Mouse (Mus musculus): ENCODE data around the gene Agbl4. TPM values are rescaled to one million over a fixed set of nuclear protein-coding genes. Genes with fewer than 3 reads are reported as not detected.

Gene Agbl4
- total RNA-seq, 2 experiments from 2014 or later: not detected

DNA sequence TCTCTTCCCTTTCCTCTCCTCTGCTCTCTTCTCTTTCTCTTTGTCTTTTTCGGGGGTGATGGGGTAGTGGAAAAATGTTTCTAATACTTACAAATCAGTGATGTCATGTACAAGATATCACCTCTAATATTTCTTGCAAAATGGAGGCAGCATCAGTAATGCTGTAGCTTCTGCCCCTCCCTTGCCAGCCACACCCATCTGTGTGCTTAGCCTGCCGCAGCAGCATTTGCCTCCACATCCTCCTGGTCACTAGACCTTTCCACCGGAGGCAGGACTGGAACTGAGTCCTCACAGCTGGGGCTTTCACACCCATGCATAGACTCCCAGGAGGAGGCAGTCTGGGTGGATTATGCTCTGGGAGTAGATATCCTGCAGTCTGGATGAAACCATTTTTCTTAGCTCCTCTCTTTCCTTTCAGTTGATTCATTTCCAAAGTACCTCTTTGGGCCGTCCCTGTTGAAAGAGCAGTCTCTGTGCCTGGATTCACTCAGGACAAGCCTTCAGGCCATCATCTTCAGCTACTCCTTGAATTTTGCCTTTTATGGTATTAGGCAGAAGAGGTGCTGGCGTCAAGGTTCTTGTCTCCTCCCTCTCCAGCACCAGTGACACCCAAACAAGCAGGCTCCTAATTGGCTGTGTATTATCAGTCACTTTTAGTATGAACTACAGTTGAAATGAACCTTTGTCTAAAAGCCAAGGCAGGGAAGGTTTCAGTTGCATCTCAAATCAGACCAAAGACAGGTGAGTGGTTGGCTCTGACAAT, 1105.7 kb downstream of the Agbl4 start:
- no peak for DNase-seq

DNA sequence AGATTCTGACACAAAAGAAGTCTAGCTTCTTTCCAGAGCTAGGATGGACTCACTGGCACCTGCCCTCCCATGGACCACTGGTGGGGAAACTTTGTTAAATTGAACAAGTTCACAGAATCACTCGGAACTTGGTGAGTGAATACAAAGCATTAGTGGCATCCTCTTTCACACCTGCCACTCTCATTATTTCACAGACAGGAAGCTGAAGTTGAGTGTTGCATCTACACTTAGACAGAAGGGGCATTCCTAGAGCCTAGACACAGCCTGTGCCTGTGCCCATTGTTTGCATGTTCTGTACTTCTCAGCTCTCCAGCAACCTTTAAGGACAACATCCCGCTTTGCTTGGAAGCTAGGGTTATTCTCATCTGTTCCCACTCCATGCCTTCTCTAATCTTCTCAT, 1107.5 kb downstream of the Agbl4 start:
- no peak for DNase-seq

DNA sequence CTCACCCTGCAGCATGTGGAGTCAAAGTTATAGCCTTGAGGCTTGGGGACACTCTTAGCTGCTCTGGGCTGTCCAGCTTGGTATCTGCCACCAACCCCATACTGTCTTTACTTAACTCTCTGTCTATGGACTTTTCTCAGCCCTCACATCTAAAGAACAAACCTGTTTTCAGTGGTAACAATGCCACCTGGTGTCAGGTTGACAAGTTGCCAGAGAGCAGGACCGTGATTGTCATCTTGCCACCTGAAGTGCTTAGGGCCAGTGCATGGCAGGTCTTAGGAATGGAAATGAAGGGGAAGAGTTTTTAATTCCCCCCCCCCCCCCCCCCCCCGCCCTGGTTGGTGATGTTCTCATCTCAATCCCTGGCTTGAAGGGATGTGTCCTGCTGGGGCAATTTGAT, 1112.7 kb downstream of the Agbl4 start:
- DNase-seq: no peak

DNA sequence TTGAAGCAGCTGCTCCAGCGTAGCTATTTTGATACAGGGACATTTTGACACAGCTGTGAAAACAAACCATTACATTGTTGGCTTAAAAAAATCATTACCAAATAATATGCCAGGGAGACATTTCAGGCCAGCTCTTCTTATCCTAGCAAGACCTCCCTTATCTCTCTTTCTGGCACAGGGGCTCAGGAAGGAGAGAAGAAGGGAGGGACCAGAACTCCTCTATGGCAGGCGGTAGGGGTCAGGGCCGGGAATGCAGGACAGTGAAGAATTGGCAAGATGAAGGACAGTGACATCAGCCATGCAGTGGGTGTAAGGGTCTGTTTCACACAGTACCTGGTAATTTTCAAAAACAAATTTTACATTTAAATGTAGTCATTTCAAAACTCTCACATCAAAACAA, 1116.5 kb downstream of the Agbl4 start:
- no peak for DNase-seq

DNA sequence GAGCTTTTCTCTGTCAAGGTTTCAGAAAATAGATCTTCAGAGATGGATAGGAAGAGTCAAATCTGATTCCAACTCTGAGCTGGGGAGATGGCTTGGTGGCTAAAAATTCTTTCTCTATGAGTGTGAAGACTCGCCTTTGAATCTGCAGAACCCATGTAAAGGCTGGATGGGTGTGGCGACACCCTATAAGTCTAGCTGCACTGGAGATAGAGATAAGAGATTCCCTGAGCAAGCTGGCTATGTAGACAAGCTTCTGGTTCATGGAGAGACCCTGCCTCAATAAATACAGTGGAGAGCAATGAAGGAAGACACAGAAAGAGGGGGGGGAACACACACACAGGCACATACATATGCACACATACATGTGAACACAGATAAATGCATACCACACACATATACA, 1118.7 kb downstream of the Agbl4 start:
- no peak for DNase-seq

DNA sequence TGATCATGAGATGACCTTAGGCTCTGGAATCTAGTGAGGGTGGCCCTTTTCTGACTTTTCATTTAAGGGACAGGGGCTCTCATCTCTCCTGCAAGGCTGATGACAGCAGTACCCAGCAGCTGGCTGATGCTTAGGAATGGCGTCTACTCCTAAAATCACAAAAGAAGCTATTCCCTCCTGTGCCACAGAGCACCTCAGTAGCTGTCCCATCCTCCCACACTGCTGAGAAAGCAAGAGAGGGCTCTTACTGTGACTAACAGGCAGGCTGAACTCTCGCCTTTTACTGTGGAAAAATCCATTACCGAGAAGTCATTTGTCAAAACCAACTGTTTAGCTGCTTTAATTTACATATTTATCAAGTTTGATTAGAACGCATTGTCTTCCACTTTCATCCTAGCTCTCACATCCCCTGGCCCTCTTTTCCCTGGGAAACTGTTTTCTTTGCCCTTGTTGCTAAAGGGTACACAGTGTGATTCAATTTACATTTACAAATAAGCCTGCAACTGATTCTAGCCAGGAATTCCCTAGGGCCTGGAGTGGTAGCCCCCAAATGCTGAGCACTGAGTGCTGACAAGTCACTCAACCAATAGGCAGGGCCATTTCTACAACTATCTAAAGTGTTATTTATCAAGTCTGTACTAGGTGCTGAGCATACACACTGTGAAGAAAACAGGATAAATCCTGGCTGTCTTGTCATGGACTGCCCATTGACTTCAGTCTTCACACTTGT, 1119.8 kb downstream of the Agbl4 start:
- no peak for DNase-seq

DNA sequence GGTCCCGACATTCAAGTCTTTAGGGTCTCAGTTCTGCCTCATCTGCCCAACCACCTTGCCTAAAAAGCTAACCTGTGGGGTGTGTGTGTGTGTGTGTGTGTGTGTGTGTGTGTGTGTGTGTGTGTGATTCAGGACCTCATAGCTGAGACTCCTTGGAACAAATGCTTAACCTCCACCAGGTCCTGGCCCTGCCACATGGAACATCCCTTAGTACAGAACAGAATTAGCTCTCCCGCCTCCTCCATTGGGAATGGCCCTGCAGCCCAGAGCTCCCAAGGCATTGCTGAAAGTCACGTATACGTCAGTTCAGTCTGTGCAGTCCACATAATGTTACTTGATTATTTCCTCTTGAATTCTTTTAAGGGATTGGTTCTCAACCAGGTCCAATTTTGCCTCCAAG, 1120.7 kb downstream of the Agbl4 start:
- DNase-seq: no peak

DNA sequence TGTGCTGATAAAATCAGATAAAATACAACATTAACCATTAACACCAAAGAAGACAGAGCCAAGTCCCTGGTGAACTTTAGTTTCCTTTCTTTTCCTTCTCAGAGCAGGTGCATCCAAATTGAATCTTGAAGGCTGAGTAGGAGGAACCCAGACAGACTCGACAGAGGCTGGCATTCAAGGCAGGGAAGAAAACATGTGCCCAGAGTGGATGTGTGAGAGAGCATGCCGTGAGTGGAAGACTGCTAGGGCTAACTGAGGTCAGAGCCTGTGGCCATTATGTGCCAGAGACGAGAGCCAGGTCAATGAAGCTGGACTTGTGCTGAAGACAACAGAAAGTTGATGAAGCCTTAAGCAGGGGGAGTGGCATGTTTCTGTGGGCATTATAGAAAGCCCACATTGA, 1121.8 kb downstream of the Agbl4 start:
- no peak for DNase-seq

DNA sequence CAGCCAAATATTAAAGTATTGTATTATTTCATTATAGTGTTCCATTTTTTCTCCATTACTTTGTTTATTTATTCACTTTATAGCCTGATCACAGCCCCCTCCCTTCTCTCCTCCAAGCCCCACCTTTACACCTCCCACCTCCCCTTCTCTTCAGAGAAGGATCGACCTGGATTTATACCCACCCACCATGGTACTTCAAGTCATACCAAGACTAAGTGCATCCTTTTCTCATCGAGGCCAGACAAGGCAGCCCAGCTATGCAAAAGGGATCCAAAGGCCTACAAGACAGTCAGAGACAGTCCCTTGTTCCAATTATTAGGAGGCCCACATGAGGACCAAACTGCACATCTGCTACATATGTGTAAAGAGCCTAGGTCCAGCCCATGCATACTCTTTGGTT, 1122.5 kb downstream of the Agbl4 start:
- no peak for DNase-seq

DNA sequence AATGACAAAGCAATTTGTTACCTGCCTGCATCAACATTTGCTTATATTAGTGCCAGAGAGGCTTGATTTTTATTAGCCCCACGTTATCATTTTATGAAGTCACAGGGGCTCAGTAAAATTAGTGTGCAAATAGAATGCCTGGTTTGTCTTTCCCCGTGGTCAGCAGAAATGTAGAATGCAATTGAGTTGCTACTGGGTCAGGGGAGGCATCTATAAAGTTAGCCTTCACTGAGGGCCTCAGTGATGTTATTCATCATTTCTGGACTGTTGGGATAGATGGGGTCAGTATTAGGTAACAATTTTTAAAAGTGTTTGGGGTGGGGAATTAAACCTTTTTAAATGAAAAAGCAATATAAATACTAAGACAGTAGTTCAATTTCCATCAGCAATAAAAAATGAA, 1125.5 kb downstream of the Agbl4 start:
- DNase-seq: no peak

DNA sequence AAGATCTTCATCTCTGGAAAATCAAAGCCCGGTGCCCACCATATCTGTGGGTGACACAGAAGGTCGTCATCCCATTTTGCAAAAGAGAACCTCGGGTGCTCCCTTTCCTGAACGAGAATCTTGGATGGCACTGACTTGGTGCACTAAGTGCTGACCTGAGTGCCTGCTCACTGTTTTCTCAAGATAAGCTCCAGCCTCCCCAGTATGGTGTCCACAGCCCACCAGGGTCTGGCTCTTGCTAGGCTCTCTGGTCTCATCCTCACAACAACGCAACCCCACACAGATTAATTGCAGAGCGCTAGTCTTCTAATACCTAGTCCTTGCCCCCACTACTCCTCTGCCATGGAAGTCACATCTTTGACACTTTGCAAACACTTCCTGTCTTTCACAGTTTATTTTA, 1131.5 kb downstream of the Agbl4 start:
- DNase-seq: no peak

DNA sequence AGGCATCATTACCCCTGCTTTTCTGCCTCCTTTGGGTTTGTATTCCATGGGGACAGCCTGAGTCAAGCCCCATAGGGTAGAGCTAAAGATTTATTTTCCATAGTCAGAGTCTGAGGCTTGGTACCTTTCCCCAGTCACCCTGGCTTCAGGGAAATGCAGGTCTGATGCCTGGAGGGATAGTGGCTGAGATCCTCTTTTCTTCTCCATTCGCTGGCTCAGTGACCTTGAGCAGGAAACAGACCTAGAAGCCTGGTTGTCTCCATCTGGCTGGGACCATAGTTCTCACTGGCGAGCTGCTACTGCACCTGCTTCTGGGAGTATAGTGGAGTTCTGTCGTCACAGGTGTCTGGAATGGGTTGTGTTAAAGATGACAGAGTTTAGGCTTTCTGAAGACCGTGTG, 1132.5 kb downstream of the Agbl4 start:
- no peak for DNase-seq

DNA sequence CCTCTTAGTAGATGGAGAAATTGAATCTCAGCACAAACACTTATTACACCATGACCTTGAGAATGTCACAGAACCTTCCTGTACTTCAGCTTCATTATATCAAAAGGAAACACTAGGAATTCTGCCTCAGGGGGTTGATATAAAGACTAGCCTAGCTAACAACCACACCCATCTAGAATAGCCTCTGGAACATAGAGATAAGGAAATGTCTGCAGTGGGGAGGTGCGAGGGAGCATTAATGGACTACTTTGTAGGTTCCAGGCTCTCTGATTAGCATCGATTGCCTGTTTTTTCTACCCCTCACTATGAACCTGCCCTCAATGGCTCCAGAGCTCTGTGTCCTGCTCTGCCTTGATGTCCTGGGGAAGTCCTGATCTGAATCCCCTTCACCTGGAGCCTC, 1133.1 kb downstream of the Agbl4 start:
- no peak for DNase-seq

DNA sequence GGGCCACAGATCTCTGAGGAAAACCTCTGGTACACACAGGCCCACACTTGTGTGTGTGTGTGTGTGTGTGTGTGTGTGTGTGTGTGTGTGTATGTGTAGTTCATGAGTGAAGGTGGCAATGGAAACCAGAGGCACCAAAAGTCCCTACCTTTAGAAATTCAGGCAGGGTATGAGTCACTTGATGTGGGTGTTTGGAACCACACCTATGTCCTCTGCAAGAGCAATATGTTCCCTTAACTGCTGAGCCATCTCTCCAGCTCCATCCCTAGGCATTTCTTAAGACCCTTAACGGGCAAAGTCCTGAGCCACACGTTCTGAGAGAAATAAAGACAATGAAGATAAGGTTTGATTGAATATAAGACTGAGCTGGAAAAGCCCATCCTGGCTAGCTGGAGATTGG, 1147.2 kb downstream of the Agbl4 start:
- DNase-seq: no peak

DNA sequence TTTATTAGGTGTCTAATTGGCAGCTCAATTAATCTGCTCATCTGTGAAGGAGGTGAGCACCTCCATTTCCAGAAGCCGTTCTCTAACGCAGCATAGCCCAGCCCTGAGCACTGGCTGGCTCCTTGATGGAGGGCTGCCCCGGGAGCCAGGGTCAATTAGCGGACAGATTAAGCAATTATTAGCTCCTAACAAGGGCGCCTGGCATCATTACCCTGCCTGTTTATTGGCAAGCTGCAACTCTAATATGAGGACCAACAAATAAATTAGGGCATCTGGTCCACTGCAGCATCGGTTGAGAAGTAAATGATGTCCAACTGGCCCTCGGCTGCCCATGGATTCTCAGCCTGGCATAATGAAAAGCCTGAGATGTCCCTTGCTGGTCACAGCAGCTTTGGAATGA, 1148.5 kb downstream of the Agbl4 start:
- no peak for DNase-seq

DNA sequence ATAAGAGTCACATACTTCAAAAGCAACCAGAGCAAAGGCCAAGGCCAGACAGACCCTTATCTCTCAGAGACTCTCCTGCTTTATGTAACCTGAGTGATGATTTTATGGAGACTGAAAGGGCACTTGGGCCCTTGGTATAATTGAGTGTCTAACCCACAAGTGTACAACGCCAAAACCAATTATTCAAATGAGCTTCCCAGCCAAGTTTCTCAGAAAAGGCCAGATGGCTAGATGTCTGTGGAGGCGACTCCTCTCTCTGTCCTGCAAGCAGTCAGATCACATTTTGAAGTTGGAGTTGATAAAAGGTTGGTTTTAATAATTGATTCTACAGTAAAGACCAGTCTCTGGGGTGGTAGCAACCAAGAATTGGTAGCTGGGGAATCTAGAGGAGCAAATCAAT, 1158.0 kb downstream of the Agbl4 start:
- DNase-seq: no peak

DNA sequence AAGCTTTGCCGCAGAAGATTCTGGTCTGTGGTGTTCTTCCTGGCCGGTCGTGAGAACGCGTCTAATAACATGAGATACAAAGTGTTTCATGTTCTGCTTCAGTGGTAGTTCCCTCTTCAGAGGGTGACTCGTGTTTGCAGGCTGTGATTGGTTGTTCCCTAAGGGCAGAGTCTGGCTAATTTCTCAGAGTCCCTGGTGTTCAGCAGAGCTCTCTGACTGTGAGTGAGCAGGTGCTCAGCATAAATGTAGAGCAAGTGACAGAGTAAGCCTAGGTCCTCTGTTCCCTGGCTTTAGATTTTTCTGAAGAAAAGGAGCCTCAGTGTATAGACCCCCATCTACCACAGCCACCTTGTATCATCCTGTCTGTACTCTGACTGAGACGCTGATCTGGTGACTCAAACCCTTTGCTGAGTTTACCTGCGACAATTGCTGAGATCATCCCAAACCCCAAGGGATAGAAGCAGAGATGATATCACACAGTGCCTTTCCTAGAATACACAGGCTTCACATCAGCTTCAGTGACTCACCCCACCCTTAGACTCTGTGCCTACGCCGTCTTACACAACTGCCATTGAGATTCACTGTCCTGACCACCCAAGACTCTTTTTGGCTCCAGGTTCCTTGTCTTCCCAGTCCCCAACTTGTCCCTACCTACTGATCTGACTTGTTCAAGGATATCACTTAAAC, 1179.8 kb downstream of the Agbl4 start:
- no peak for DNase-seq

DNA sequence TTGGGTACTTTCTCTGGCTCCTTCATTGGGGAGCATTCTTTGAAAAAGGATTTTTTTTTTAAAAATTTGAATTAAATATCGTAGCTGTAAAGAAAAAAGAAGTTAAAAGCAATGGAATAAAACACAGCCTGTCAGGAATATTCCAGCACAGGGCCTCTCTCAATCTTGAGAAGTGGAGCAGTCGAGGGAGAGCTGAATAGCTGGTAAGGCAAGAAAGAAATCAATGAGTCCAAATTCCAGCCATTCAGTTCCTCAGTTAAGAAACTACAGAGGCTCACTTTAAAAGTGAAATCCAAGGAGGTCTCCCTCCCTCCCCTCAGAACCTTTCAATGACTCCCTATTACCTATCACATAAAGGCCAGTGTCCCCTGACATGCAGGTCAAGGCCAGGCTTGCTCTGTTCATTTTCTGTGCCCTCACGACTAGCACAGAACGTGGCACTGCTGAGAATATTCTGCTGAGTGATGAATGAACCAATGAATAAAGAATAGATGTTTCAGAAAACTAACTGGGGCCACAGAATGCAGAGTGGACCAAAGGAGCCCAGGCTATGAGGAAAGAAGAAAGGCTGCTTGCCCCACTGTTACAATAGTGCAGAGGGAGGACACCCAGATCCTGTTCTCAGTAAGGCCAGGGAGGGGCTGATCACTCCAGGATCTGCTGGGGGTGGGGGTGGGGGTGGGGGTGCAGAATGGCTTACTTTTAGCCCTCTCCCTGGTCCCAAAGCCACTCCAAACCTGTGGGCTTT, 1181.8 kb downstream of the Agbl4 start:
- no peak for DNase-seq

DNA sequence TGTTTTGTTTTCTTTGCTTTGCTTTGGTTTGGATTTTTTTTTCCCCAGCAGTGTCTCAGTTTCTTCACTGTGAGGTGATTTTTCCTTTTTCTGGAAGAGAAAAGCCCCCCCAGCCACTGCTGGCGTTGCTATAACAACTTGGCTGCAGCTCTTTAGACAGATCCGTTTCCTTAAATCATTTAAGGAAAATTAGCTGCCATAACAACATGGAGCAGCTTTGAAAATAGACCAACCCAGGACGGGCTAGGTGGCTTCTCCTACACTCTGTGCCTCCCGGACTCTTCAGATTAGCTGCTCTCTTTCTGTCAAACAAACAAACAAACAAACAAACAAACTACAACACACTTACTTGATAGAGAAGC, 1182.4 kb downstream of the Agbl4 start:
- no peak for DNase-seq

DNA sequence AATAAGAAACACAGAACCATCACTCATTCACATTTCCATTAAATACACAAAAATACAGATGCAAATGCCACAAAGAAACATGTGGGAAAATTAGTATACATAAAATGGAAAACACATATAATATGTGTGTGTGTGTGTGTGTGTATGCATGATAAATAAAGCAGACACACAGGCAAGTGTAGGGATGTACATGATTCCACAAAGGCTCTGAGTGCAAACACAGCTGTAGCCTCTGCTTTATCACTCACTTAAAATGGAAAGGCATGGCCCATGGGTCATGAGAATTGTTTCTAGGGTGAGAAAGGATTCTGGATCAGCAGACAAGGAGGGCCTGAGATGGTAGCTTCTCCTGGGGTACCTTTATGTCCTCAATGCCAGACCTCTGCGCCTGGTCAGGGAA, 1182.8 kb downstream of the Agbl4 start:
- no peak for DNase-seq

DNA sequence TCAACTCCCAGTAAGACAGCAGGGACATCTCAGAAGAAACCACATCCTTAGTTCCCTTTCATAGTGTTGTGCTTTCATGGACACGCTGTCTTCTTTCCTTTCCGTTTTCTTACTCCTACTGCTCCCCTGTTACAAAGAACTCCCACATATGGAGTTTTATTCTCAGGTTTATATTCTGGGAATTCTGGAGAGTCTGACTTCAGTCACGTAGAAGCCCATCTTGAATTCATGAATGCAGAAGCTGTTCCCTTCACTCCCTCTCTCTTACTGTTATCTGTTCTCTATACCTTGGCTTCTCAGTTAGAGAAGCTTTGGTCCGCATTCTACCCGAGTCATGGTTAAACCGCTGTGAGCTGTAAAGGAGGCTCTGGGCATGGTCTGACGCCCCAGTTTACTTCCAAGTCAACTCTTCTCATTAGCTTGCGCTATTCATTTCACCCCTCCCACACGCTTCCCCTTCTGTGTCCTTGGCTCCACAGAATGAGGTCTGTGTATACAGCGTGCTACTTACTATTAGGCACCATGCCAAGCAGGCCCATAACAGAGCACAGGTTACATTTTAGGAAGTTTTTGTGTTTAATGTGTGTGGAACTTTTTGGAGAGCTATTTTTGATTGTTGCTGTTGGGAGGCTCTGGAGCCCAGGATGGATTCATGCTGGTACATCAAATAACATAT, 1186.2 kb downstream of the Agbl4 start:
- no peak for DNase-seq

DNA sequence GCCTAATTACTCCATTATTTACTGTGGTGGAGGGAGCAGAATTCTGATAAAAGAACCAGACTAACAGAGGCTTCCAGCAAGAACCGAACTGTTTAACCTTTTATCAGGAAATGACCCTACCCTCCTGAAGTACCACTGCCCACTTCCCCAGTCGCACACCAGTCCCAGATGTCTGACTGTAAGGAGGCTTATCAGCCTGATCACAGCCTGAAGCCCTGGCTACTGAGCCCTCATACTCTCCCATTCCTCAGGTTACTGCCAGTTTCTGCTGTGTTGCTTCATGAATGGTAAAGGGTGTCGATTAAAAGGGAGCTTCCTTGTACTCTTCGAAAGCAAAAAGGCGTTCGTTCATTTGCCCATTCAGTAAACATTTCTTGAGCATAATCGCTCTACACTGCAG, 1186.8 kb downstream of the Agbl4 start:
- DNase-seq: no peak

Data from gastrocnemius, postnatal 25 days (tissue).